Mouse (Mus musculus): Measurements from ENCODE around the gene Capn12.

DNA sequence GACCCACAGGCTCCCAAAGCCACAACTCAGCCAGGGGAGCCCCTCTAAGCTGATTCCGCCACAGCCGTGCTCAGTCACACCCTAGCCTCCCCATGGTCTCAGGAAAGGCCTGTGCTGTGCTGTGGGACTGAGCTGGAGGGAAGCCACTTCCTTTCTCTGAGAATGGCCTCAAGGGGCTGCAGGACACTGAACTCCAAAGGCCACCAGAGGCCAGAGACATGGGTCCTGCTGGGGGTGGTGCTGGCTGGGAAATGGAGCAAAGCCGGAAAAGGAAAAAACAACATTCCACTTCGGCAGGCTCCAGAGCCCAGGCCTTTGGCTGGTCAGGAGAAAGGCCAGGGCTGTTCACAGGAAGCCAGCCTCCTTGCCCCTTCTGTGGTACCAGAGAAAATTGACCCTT is 30.4 kb downstream of the Capn12 start:
- TF ChIP-seq ZNF384 (IDR thresholded peaks at IDR 0.05; ENCODE audit: low read depth, low read length) (no peak), ZC3H11A (IDR thresholded peaks at IDR 0.05; ENCODE audit: borderline replicate concordance, low read depth, low read length) (no peak)

Measured in ES-E14 (cell line).